Mouse (Mus musculus) megakaryocyte, embryonic 14.5 days (primary cell): ENCODE results near the gene Sox12. TPM values are rescaled to one million over a fixed set of nuclear protein-coding genes. Genes with fewer than 3 reads are reported as not detected.
"Not testable (repeated sequence)": the region's sequence is repeated elsewhere in the genome, so short reads cannot be mapped to it uniquely, and the experiment has no call there.

ENCODE experiments used
- H3K27me3 ChIP-seq: replicated peaks from 2 replicates; pipeline ENCODE3; 2012; ENCODE audit warnings: inconsistent platforms
- H3K36me3 ChIP-seq: replicated peaks from 2 replicates; pipeline ENCODE3; 2012; ENCODE audit warnings: low read length, inconsistent platforms, mixed read lengths
- H3K4me1 ChIP-seq: 2 replicates; pipeline ENCODE4 v1.6.1; 2012; ENCODE audit warnings: inconsistent platforms
- H3K4me3 ChIP-seq: replicated peaks from 2 replicates; pipeline ENCODE3; 2012; ENCODE audit warnings: moderate library complexity, mild to moderate bottlenecking, inconsistent platforms
- H3K9me3 ChIP-seq: 2 replicates; pipeline ENCODE4 v1.6.1; 2012; ENCODE audit warnings: inconsistent platforms
- FLI1 ChIP-seq: IDR thresholded peaks from 2 replicates; pipeline ENCODE4 v1.6.1; 2012; ENCODE audit warnings: low read length, inconsistent platforms, mixed read lengths
- GATA1 ChIP-seq: IDR thresholded peaks from 3 replicates; pipeline ENCODE4 v1.6.1; 2012; ENCODE audit warnings: mixed read lengths, low read length, inconsistent platforms, borderline replicate concordance
- polyA plus RNA-seq: library from polyadenylated mRNA; stranded (reverse); fragments of >175 nt; gene quantifications from 2 replicates; pipeline ENCODE4 v1.2.3, GENCODE M21; 2012; ENCODE audit warnings: low replicate concordance; ENCODE audit not compliant: insufficient read depth

The Sox12 gene
- polyA plus RNA-seq = 7.8 and 11.7 TPM in 2 replicates

DNA sequence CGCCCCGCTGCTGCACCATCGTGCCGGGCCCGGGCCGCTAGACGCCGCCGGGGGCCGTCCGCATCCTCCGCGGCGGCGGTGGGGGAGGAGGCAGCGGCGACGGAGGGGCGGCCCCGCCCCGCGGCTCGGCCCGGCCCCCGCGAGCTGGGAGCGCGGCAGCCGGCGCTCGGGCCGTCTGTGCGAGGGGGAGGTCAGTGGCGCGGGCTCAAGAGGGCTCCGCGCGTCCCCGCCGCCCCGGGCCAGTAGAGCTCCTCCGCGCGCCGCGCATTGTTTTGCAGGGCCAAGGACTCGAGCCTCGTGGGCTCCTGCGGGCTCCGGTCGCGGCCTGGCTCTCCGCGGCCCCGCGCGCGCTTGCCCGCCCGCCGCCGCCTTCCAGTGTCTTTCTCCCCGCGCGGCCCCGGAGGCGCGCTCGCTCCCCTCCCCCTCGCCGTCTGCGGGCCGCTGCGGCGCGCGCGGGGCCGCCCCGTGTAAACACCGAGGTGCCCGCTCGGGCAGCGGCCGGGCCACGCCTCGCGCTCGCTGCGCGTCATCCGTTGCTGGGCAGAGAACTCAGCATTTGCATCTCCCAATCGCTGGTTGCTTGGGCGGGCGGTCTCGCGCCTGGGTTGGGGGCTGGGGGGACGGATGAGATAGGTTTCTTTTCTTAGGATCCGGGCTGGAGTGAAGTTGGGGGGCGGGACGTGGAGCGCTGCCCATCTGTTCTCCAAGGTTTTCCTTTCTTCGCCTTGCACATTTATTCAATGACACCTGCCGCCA is at the start of gene Sox12:
Sox12 (minus strand) TSS at position 384 of the 756 bp plus-strand sequence.
- TF ChIP-seq FLI1 (no peak), GATA1 (no peak)
- Histone ChIP-seq H3K4me3 (peak within 1 kb of the TSS; percentile 93), H3K36me3 (no peaks in the 10 kb centered on the region), H3K9me3 (no peaks in the 10 kb centered on the region), H3K4me1 (peaks cover 66% of the 10 kb centered on the region), H3K27me3 (peaks cover 59% of the 10 kb centered on the region)

DNA sequence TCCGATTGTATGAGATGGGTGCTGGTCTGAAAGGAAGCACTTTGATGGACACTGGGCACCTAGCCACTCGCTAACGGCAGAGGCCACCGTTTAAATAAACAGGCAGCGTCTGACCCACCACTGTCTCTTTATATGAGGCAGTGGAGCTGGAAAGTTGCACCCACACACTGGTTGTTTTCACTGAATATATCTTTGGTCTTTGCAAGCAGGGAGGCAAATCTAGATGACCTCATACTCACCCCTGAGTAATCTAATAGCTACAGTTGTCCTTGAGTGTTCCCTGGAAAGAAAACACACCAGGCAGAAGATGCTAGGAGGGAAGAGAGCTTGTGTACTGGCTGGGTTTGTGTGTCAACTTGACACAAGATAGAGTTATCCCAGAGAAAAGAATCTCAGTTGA is 49.6 kb upstream of the Sox12 start:
- Histone ChIP-seq H3K27me3 (peaks cover 57% of the 10 kb centered on the region), H3K4me1 (peaks cover 30% of the 10 kb centered on the region), H3K36me3 (no peaks in the 10 kb centered on the region), H3K9me3 (no peaks in the 10 kb centered on the region), H3K4me3 (no peak overlapping the region)
- TF ChIP-seq GATA1 (no peak), FLI1 (no peak)

DNA sequence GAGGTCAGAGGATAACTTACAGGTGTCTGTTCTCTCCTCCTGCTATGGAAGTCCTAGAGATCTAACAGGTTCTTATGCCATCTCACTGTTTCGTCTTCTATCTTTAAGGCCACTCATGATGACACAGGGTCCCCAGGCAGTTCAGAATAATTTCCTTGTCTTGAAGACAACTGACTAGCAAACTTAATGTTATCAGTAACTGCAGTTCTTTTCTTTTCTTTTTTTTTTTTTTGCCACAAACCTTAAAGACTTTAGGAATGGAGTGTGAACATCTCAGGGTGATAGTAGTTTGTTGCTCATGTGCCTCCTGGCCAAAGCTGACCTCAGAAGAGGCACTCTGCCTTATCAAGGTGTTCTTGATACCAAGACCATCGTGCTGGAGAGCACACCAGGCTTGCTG is 48.8 kb upstream of the Sox12 start:
- Histone ChIP-seq H3K36me3 (no peaks in the 10 kb centered on the region), H3K9me3 (no peaks in the 10 kb centered on the region), H3K4me1 (peaks cover 30% of the 10 kb centered on the region), H3K4me3 (peak overlapping the region; percentile 8), H3K27me3 (peaks cover 57% of the 10 kb centered on the region)
- no peak for TF ChIP-seq FLI1
- TF ChIP-seq GATA1 = no peak

DNA sequence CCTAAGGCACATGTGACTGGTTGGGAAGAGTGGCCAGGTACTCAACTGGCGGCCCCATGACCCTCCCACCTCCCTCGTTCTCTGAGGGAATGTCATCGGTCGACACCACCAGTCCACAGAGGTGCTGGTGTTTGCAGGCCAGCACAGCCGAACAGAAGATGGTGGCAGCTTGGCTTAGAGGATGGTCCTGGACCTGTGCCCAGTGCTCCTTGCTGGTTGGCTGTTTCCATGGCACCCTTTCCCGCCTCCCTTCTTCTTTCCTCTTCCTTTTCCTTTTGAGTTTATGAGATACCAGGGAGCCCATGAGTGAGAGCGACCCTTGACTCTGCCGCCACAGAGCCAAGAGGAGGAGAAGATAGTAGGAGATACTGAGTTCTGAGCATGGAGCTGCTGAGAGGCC is 45.4 kb upstream of the Sox12 start:
- Histone ChIP-seq H3K9me3 (no peaks in the 10 kb centered on the region), H3K36me3 (no peaks in the 10 kb centered on the region)

DNA sequence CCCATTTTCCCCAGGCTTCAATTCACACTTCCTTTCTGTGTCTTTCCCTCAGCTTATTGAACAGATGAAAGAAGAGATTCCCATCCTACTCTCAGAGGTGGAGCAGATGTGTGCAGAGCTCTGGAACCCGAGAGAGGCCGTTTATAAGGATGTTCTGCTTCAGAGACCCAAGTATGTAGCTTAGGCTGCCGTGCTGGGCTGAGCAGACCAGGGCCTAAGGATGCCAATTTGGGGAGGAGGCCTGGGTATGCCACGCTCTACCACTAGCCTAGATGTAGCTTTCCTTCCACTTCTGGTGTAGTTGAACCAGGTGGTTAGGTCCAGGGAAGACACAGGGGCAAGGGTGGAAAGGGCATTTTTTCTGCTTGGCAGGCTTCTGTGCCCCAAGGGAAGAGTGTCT is 44.5 kb upstream of the Sox12 start:
- TF ChIP-seq GATA1 (no peak), FLI1 (no peak)
- no peaks in the 10 kb centered on the region for H3K36me3 ChIP-seq
- peaks cover 53% of the 10 kb centered on the region for H3K27me3 ChIP-seq
- no peak overlapping the region for H3K4me3 ChIP-seq
- no peaks in the 10 kb centered on the region for H3K9me3 ChIP-seq
- H3K4me1 ChIP-seq = peaks cover 32% of the 10 kb centered on the region

More for the DNA sequence above, 45.4 kb upstream of the Sox12 start:
- peaks cover 61% of the 10 kb centered on the region for H3K27me3 ChIP-seq
- TF ChIP-seq FLI1 = no peak
- no peak for TF ChIP-seq GATA1
- H3K4me3 ChIP-seq = no peak overlapping the region
- peaks cover 30% of the 10 kb centered on the region for H3K4me1 ChIP-seq

DNA sequence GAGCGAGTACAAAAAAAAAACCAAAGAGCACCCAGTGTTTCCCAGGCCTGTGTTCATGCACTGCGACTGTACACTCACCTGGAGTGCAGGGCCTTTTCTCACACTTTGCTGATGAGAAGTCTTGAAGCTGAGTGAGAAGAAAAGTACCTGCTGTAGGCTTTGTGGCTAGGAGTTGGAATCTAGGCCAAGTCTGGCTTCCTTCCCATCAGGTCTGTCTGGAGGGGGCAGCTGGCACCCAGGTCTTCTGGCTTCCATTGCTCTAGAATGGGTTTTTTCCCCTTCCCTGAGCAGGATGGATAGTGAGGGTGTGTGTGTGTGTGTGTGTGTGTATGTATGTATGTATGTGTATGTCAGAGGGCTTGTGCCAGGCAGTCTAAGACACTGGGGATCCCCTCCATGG is 42.0 kb upstream of the Sox12 start:
- Histone ChIP-seq H3K4me1 (peaks cover 23% of the 10 kb centered on the region), H3K27me3 (peaks cover 59% of the 10 kb centered on the region), H3K4me3 (no peak overlapping the region), H3K9me3 (no peaks in the 10 kb centered on the region), H3K36me3 (no peaks in the 10 kb centered on the region)
- no peak for TF ChIP-seq GATA1
- TF ChIP-seq FLI1 = no peak

DNA sequence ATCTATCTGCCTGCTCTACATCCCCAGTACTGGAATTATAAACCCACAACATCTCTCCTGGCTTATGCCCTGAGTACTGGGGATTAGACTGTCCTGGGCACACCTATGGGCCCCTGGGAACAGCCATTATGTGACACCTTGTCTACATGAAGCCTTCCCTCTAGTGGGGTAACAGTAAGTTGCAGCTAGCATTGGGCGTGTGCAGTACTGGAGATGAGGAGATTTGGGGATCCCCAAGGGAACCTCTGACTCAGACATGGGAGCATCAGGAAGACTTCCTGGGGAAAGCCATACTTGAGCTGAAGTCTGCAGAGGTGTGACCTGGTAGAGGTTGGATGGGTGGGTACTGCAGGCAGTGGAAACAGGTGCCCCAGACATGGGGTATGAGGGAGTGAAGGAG is 41.1 kb upstream of the Sox12 start:
- Histone ChIP-seq H3K4me1 (peaks cover 22% of the 10 kb centered on the region), H3K4me3 (no peak overlapping the region), H3K36me3 (no peaks in the 10 kb centered on the region), H3K27me3 (peaks cover 50% of the 10 kb centered on the region), H3K9me3 (no peaks in the 10 kb centered on the region)
- TF ChIP-seq GATA1 (no peak), FLI1 (no peak)

DNA sequence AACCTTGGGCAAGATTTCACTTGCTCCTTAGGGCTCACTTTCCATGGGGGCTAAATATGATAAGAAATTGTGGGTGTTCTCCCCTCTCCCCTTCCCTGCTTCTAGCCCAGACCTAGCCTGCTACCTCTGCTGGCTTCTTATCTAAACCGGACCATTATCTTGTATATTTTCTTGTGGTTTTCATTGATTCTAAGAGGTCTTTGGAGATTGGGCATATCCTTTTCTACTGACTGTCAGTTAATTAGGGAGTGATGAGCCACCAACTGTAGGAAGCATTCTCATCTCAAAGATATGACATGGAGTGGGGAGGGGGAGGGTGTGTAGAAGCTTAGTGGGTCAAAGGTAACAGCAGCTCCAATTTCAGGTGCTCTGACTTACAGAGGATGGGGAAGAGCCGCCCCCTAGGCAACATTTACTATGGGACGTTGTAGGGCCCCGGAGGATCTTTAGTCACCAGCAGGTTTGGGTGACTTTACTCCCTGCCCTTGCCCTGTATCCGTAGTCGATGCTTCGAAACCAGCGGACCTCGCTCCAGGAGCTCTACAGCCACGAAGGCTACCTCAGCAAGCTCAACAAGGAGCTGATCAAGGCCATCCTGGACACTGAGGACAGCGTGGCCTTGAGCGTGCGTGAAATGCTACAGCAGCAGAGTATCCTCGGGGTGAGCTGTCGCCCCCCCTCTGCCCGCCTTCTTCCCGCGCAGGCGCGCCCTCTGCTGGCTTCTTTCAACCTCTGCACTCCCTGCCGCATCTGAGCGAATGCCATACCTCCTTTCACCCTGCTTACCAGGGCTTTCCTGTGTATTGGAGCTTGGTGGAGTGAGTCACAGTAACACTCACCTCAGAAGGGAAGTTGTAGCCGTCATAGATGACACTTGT is 39.4 kb upstream of the Sox12 start:
- Histone ChIP-seq H3K9me3 (no peaks in the 10 kb centered on the region), H3K27me3 (peaks cover 40% of the 10 kb centered on the region), H3K4me3 (peak overlapping the region; percentile 91), H3K4me1 (peaks cover 30% of the 10 kb centered on the region), H3K36me3 (no peaks in the 10 kb centered on the region)
- TF ChIP-seq GATA1 (no peak), FLI1 (no peak)

DNA sequence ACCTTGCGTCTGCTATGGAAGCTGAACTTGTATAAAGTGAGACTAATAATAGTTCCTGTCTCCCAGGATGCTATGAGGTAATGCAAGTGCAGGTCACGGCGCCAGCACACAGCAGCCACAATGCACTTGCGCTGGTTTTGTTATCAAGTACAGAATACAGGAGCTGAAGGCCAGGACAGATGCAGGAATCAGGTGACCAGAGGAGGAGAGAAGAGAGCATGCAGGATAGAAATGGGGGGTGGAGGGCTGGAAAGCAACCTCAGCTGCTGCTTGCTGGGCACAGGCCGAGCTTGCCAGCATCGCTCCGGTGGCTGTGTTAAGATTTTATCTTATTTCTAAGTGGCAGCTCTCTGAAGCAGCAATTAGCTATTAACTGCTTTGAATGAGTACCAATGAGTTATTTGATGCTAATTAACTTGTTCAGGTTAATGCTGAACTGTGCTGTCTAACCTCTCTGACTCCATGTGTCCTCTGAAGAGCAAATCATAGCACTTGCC is 38.6 kb upstream of the Sox12 start:
- Histone ChIP-seq H3K4me1 (peaks cover 32% of the 10 kb centered on the region), H3K9me3 (peaks cover 4% of the 10 kb centered on the region), H3K27me3 (peaks cover 37% of the 10 kb centered on the region), H3K4me3 (no peak overlapping the region), H3K36me3 (peaks cover 3% of the 10 kb centered on the region)
- no peak for TF ChIP-seq FLI1
- TF ChIP-seq GATA1 = no peak

DNA sequence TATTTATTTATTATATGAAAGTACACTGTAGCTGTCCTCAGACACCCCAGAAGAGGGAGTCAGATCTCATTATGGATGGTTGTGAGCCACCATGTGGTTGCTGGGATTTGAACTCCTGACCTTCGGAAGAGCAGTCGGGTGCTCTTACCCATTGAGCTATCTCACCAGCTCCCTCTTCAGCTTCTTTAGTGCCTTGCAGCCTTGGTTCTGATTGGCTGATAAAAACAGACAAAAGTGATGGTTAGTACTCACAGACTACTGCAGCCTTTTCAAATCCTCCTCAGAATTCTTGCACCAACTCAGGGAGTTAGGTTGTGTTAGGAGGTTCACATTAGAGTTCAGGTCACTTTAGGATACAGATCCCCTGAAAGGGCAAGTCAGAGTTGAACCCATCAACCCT is 30.6 kb upstream of the Sox12 start:
- H3K4me3 ChIP-seq, H3K36me3 ChIP-seq: not testable (repeated sequence)
- H3K9me3 ChIP-seq = peaks cover 15% of the 10 kb centered on the region
- H3K27me3 ChIP-seq = peaks cover 14% of the 10 kb centered on the region
- peaks cover 21% of the 10 kb centered on the region for H3K4me1 ChIP-seq
